In genomic region chr14:55883663-55884062, GRCm38 (mm10) we compare ENCODE assay signal across 7 mouse cellular contexts. TPM values are rescaled to one million over a fixed set of nuclear protein-coding genes. Genes with fewer than 3 reads are reported as not detected.
DNase-seq lines count a peak whose midpoint lies in the region; ATAC-seq and TF ChIP-seq lines count a peak whose summit lies in the region.

No protein-coding gene starts in this region.

- H3K9ac ChIP-seq in heart, postnatal 0 days (replicated peaks; ENCODE audit: low read depth, low read length), result no peak overlapping the region
- no peak overlapping the region for H3K9ac ChIP-seq in embryonic facial prominence, embryonic 14.5 days (ENCODE audit: low read depth, low read length)
- H3K9ac ChIP-seq in liver, embryonic 13.5 days, result no peak overlapping the region; the same call in 1 of the 2 replicates

- no peak for TF ChIP-seq EP300 in heart, postnatal 0 days (IDR thresholded peaks at IDR 0.05; ENCODE audit: low read depth)

- no peaks in the 10 kb centered on the region for H3K9me3 ChIP-seq in heart, postnatal 0 days (replicated peaks; ENCODE audit: control insufficient read depth, low read length)
- no peaks in the 10 kb centered on the region for H3K9me3 ChIP-seq in G1E (replicated peaks)
- H3K9me3 ChIP-seq in embryonic facial prominence, embryonic 14.5 days (ENCODE audit: control insufficient read depth, low read length), result no peaks in the 10 kb centered on the region
- H3K9me3 ChIP-seq in liver, embryonic 13.5 days (replicated peaks), result no peaks in the 10 kb centered on the region

- H3K4me3 ChIP-seq in heart, postnatal 0 days (ENCODE audit: low read depth, low read length), result no peak overlapping the region
- H3K4me3 ChIP-seq in G1E (ENCODE audit: low read depth, low read length), result peak overlapping the region; percentile 75; the same call in 1 of the 2 replicates
- no peak overlapping the region for H3K4me3 ChIP-seq in embryonic facial prominence, embryonic 14.5 days (ENCODE audit: low read depth, low read length)
- H3K4me3 ChIP-seq in liver, embryonic 13.5 days (replicated peaks), result no peak overlapping the region

- ATAC-seq in heart, postnatal 0 days (ENCODE audit: insufficient read depth, low read depth), result no peak
- no peak for ATAC-seq in G1E (ENCODE audit: extremely low read depth, insufficient number of reproducible peaks, low FRiP score, poor library complexity, severe bottlenecking)
- ATAC-seq in embryonic facial prominence, embryonic 14.5 days (ENCODE audit: low read depth), result no peak
- ATAC-seq in liver, embryonic 13.5 days (ENCODE audit: low read depth), result no peak

- H3K4me1 ChIP-seq in heart, postnatal 0 days (ENCODE audit: control insufficient read depth, insufficient read depth), result peaks cover 13% of the 10 kb centered on the region; the same call in 1 of the 2 replicates
- peaks cover 73% of the 10 kb centered on the region for H3K4me1 ChIP-seq in G1E (ENCODE audit: insufficient read depth, low read depth, low read length)
- H3K4me1 ChIP-seq in embryonic facial prominence, embryonic 14.5 days (ENCODE audit: control insufficient read depth, insufficient read depth, low read length), result peaks cover 11% of the 10 kb centered on the region; the same call in 1 of the 2 replicates
- H3K4me1 ChIP-seq in liver, embryonic 13.5 days (replicated peaks), result peaks cover 61% of the 10 kb centered on the region

- no peak for DNase-seq in heart, postnatal 0 days (ENCODE audit: low spot score)
- no peak for DNase-seq in heart, postnatal 36 days
- no peak for DNase-seq in G1E (ENCODE audit: low spot score)
- no peak for DNase-seq in embryonic facial prominence, embryonic 14.5 days (ENCODE audit: low spot score)
- no peak for DNase-seq in liver, embryonic 13.5 days
- no peak for DNase-seq in ovary, postnatal 10 days (ENCODE audit: low spot score)
- no peak for DNase-seq in adrenal gland, adult 8-10 months

- H3K4me2 ChIP-seq in heart, postnatal 0 days (ENCODE audit: low read depth, low read length), result no peak overlapping the region
- no peak overlapping the region for H3K4me2 ChIP-seq in embryonic facial prominence, embryonic 14.5 days (ENCODE audit: low read depth, low read length)
- no peak overlapping the region for H3K4me2 ChIP-seq in liver, embryonic 13.5 days

- peak overlapping the region; percentile 92 for H3K27ac ChIP-seq in heart, postnatal 0 days (ENCODE audit: low read depth)
- H3K27ac ChIP-seq in embryonic facial prominence, embryonic 14.5 days (replicated peaks; ENCODE audit: low read depth, low read length), result peak overlapping the region; percentile 92; the same call in 1 of the 2 replicates
- H3K27ac ChIP-seq in liver, embryonic 13.5 days, result peak overlapping the region; percentile 90

- H3K36me3 ChIP-seq in heart, postnatal 0 days (replicated peaks; ENCODE audit: control insufficient read depth, insufficient read depth, low read length), result peaks cover 24% of the 10 kb centered on the region
- peaks cover 31% of the 10 kb centered on the region for H3K36me3 ChIP-seq in G1E (replicated peaks)
- peaks cover 23% of the 10 kb centered on the region for H3K36me3 ChIP-seq in embryonic facial prominence, embryonic 14.5 days (ENCODE audit: control insufficient read depth, insufficient read depth, low read length)
- H3K36me3 ChIP-seq in liver, embryonic 13.5 days, result peaks cover 24% of the 10 kb centered on the region

- H3K27me3 ChIP-seq in heart, postnatal 0 days (ENCODE audit: control insufficient read depth, insufficient read depth, low read length), result no peaks in the 10 kb centered on the region
- peaks cover 2% of the 10 kb centered on the region; the same call in 1 of the 2 replicates for H3K27me3 ChIP-seq in G1E (ENCODE audit: insufficient read depth, low read length)
- no peaks in the 10 kb centered on the region for H3K27me3 ChIP-seq in embryonic facial prominence, embryonic 14.5 days (replicated peaks; ENCODE audit: control insufficient read depth, insufficient read depth, low read length)
- H3K27me3 ChIP-seq in liver, embryonic 13.5 days, result 0 out of 2 replicates have a peak, but pooled peaks cover under 1% of the 10 kb centered on the region

- intact Hi-C loops in heart, postnatal 36 days (cut with DNase I), result loop anchor here (2.0 kb wide), 2 partner anchors 15 to 29 kb away; partner anchors contain the start of gene Nynrin

- WGBS in heart, postnatal 0 days, result 80% methylated on average over 12 of the region's 12 CpGs
- WGBS in embryonic facial prominence, embryonic 14.5 days, result 98% methylated on average over 11 of the region's 12 CpGs
- 83% methylated on average over 12 of the region's 12 CpGs for WGBS in liver, embryonic 13.5 days (ENCODE audit: insufficient replicate concordance)

- TF ChIP-seq CTCF in heart, postnatal 0 days (IDR thresholded peaks at IDR 0.05; ENCODE audit: low read depth), result no peak
- TF ChIP-seq CTCF in G1E (IDR thresholded peaks at IDR 0.05; ENCODE audit: low read depth, low read length), result no peak

RNA-seq across cellular contexts. Expression of gene Cbln3, which starts 0.5 kb away (rescaled TPM):
- total RNA-seq in heart, postnatal 0 days (2014; rRNA removed; ENCODE audit: low replicate concordance), result 0.73 and 2.5 TPM in 2 replicates
- polyA plus RNA-seq in heart, postnatal 0 days (2015; fragmentation: Nextera tagmentation; extraction: Ambion mirVana), result 0.47 and 0.68 TPM in 2 replicates
- total RNA-seq in heart, postnatal 36 days (2021), result under 1 TPM in 1 of 2 experiments, not detected in 1; 0.19 TPM
- total RNA-seq in G1E (2014; fragmentation: Nextera tagmentation) (0.53 TPM in 1 of 2 replicates, not detected in the other), G1E (2017) (0.58 and 0.66 TPM in 2 replicates)
- 0.20 and 0.35 TPM in 2 replicates for polyA plus RNA-seq in G1E (2012)
- 0.25 and 0.50 TPM in 2 replicates for polyA plus RNA-seq in embryonic facial prominence, embryonic 14.5 days (2014; fragmentation: Nextera tagmentation; extraction: Ambion mirVana)
- polyA plus RNA-seq in liver, embryonic 13.5 days (2015; fragmentation: Nextera tagmentation; extraction: Ambion mirVana), result 0.10 and 0.13 TPM in 2 replicates
- under 1 TPM in 3 of 4 experiments, not detected in 1; 0.05 to 0.22 (median 0.06) TPM for total RNA-seq in adrenal gland, adult 8-10 months (2022)

RNA-seq across cellular contexts. Expression of gene Khnyn, which starts 1.1 kb away (rescaled TPM):
- 17.1 and 19.5 TPM in 2 replicates for total RNA-seq in heart, postnatal 0 days (2014; rRNA removed; ENCODE audit: low replicate concordance)
- polyA plus RNA-seq in heart, postnatal 0 days (2015; fragmentation: Nextera tagmentation; extraction: Ambion mirVana), result 5.0 and 5.3 TPM in 2 replicates
- total RNA-seq in heart, postnatal 36 days (2021), result 10 to 100 TPM; 13.0 to 14.7 TPM
- total RNA-seq in G1E (2014; fragmentation: Nextera tagmentation) (25.6 and 29.4 TPM in 2 replicates), G1E (2017) (75.1 and 81.7 TPM in 2 replicates)
- polyA plus RNA-seq in G1E (2012), result 12.6 and 15.5 TPM in 2 replicates
- 9.1 and 9.7 TPM in 2 replicates for polyA plus RNA-seq in embryonic facial prominence, embryonic 14.5 days (2014; fragmentation: Nextera tagmentation; extraction: Ambion mirVana)
- 6.8 and 7.6 TPM in 2 replicates for polyA plus RNA-seq in liver, embryonic 13.5 days (2015; fragmentation: Nextera tagmentation; extraction: Ambion mirVana)
- 10 to 100 TPM; 19.1 to 27.2 (median 25.1) TPM for total RNA-seq in adrenal gland, adult 8-10 months (2022)

RNA-seq across cellular contexts. Expression of gene Sdr39u1, which starts 16.4 kb away (rescaled TPM):
- total RNA-seq in heart, postnatal 0 days (2014; rRNA removed; ENCODE audit: low replicate concordance), result 89.1 and 138 TPM in 2 replicates
- polyA plus RNA-seq in heart, postnatal 0 days (2015; fragmentation: Nextera tagmentation; extraction: Ambion mirVana), result 79.5 and 88.3 TPM in 2 replicates
- 100 to 1,000 TPM; 109 to 116 TPM for total RNA-seq in heart, postnatal 36 days (2021)
- total RNA-seq in G1E (2014; fragmentation: Nextera tagmentation), result not detected in 2 replicates
- total RNA-seq in G1E (2017), result 2.2 and 2.8 TPM in 2 replicates
- polyA plus RNA-seq in G1E (2012), result not detected in 2 replicates
- polyA plus RNA-seq in embryonic facial prominence, embryonic 14.5 days (2014; fragmentation: Nextera tagmentation; extraction: Ambion mirVana), result 56.9 and 71.5 TPM in 2 replicates
- 13.3 and 14.1 TPM in 2 replicates for polyA plus RNA-seq in liver, embryonic 13.5 days (2015; fragmentation: Nextera tagmentation; extraction: Ambion mirVana)
- 10 to 100 TPM; 65.6 to 78.4 (median 73.2) TPM for total RNA-seq in adrenal gland, adult 8-10 months (2022)

RNA-seq across cellular contexts. Expression of gene Nynrin, which starts 29.9 kb away (rescaled TPM):
- 27.6 and 29.0 TPM in 2 replicates for total RNA-seq in heart, postnatal 0 days (2014; rRNA removed; ENCODE audit: low replicate concordance)
- 3.9 and 4.7 TPM in 2 replicates for polyA plus RNA-seq in heart, postnatal 0 days (2015; fragmentation: Nextera tagmentation; extraction: Ambion mirVana)
- 10 to 100 TPM in 1 of 2 experiments, 1 to 10 TPM in 1; 9.5 to 10.5 TPM for total RNA-seq in heart, postnatal 36 days (2021)
- total RNA-seq in G1E (2014; fragmentation: Nextera tagmentation) (4.5 and 5.6 TPM in 2 replicates), G1E (2017) (3.0 TPM in 2 replicates)
- polyA plus RNA-seq in G1E (2012), result 3.7 and 4.2 TPM in 2 replicates
- polyA plus RNA-seq in embryonic facial prominence, embryonic 14.5 days (2014; fragmentation: Nextera tagmentation; extraction: Ambion mirVana), result 15.6 and 19.5 TPM in 2 replicates
- polyA plus RNA-seq in liver, embryonic 13.5 days (2015; fragmentation: Nextera tagmentation; extraction: Ambion mirVana), result 2.2 and 3.1 TPM in 2 replicates
- total RNA-seq in adrenal gland, adult 8-10 months (2022), result 10 to 100 TPM; 14.3 to 23.2 (median 17.2) TPM

Comparison
In these comparisons a context has a peak if more than half of its experiments do, and no peak if none do; other contexts are left out.
1. RNA of gene Sdr39u1, which starts 16.4 kb away (total RNA-seq): 89.1 to 138 TPM in heart, postnatal 0 days, 109 to 116 TPM in heart, postnatal 36 days and 65.6 to 78.4 TPM in adrenal gland, adult 8-10 months; 2.2 to 2.8 TPM in G1E; every median in the first group is over 10 times any median in the second.
2. Peak in every context shown above with its lines, with median percentiles within 50 percentile points of each other: H3K27ac ChIP-seq.